Mouse (Mus musculus) megakaryocyte, adult 5-6 weeks (primary cell): ENCODE results near the gene Btg1-ps1. TPM values are rescaled to one million over a fixed set of nuclear protein-coding genes. Genes with fewer than 3 reads are reported as not detected.
"Not testable (repeated sequence)": the region's sequence is repeated elsewhere in the genome, so short reads cannot be mapped to it uniquely, and the experiment has no call there.

ENCODE experiments used
- ATAC-seq: 2 replicates; pipeline ENCODE4 v1.8.0; 2016; ENCODE audit warnings: mild to moderate bottlenecking, inconsistent platforms; ENCODE audit not compliant: poor library complexity, severe bottlenecking
- total RNA-seq, 2 experiments: library from RNA; stranded (forward) in 1 of 2; stranded (reverse) in 1 of 2; fragments of 153-499, 151-499 nt in 1 of 2; fragments of 221-1000, 200-1000 nt in 1 of 2; gene quantifications; 2 replicates each; pipeline versions ENCODE4 v1.2.3 to v1.2.4; 2015 to 2017

Btg1-ps1 gene
- not detected in 2 replicates for total RNA-seq (2015)
- not detected in 2 replicates for total RNA-seq (2017)

- not testable (repeated sequence) for ATAC-seq
Measured at GRCm38 (mm10) chrX:38018597-38018996, at the start of gene Btg1-ps1. TSS of gene Btg1-ps1 (minus strand) at chrX:38018815.

GRCm38 (mm10) chrX:38066175-38066574, 47.6 kb upstream of the Btg1-ps1 start, which contains the start of gene Rhox10:
TSS of gene Rhox10 (plus strand) at chrX:38066475.
- no peak for ATAC-seq

GRCm38 (mm10) chrX:38061544-38061943, 42.9 kb upstream of the Btg1-ps1 start:
- ATAC-seq, result no peak

GRCm38 (mm10) chrX:38043014-38043413, 24.4 kb upstream of the Btg1-ps1 start, which contains the start of gene Btg1-ps2:
TSS of gene Btg1-ps2 (minus strand) at chrX:38043114.
- ATAC-seq, result not testable (repeated sequence)

- ATAC-seq, result no peak
Measured at GRCm38 (mm10) chrX:38039666-38040065, 21.1 kb upstream of the Btg1-ps1 start.

GRCm38 (mm10) chrX:38033841-38034240, 15.2 kb upstream of the Btg1-ps1 start:
- ATAC-seq, result no peak

- ATAC-seq, result no peak
Measured at GRCm38 (mm10) chrX:38008756-38009155, 9.9 kb downstream of the Btg1-ps1 start.

Other genes with a start within 250 kb of the Btg1-ps1 start
- not detected in 2 replicates for gene Rhox5, start 214.0 kb downstream of the Btg1-ps1 start, total RNA-seq (2015)
- not detected in 2 replicates for gene Rhox5, start 214.0 kb downstream of the Btg1-ps1 start, total RNA-seq (2017)
- not detected in 2 replicates for gene Rhox6, start 191.9 kb downstream of the Btg1-ps1 start, total RNA-seq (2015)
- not detected in 2 replicates for gene Rhox6, start 191.9 kb downstream of the Btg1-ps1 start, total RNA-seq (2017)
- not detected in 2 replicates for gene Rhox7a, start 187.1 kb downstream of the Btg1-ps1 start, total RNA-seq (2015)
- gene Rhox7a, start 187.1 kb downstream of the Btg1-ps1 start, total RNA-seq (2017), result not detected in 2 replicates
- gene Rhox8, start 139.9 kb downstream of the Btg1-ps1 start, total RNA-seq (2015), result 0.31 TPM in 1 of 2 replicates, not detected in the other
- not detected in 2 replicates for gene Rhox8, start 139.9 kb downstream of the Btg1-ps1 start, total RNA-seq (2017)
- not detected in 2 replicates for gene Rhox7b, start 121.6 kb downstream of the Btg1-ps1 start, total RNA-seq (2015)
- gene Rhox7b, start 121.6 kb downstream of the Btg1-ps1 start, total RNA-seq (2017), result not detected in 2 replicates
- not detected in 2 replicates for gene Rhox9, start 117.0 kb downstream of the Btg1-ps1 start, total RNA-seq (2015)
- not detected in 2 replicates for gene Rhox9, start 117.0 kb downstream of the Btg1-ps1 start, total RNA-seq (2017)
- not detected in 2 replicates for gene Btg1-ps2, start 24.3 kb upstream of the Btg1-ps1 start, total RNA-seq (2015)
- not detected in 2 replicates for gene Btg1-ps2, start 24.3 kb upstream of the Btg1-ps1 start, total RNA-seq (2017)
- gene Rhox10, start 47.7 kb upstream of the Btg1-ps1 start, total RNA-seq (2015), result not detected in 2 replicates
- not detected in 2 replicates for gene Rhox10, start 47.7 kb upstream of the Btg1-ps1 start, total RNA-seq (2017)
- not detected in 2 replicates for gene Rhox11, start 66.3 kb upstream of the Btg1-ps1 start, total RNA-seq (2015)
- gene Rhox11, start 66.3 kb upstream of the Btg1-ps1 start, total RNA-seq (2017), result not detected in 2 replicates
- gene Rhox12, start 92.1 kb upstream of the Btg1-ps1 start, total RNA-seq (2015), result not detected in 2 replicates
- not detected in 2 replicates for gene Rhox12, start 92.1 kb upstream of the Btg1-ps1 start, total RNA-seq (2017)
- not detected in 2 replicates for gene Rhox13, start 102.4 kb upstream of the Btg1-ps1 start, total RNA-seq (2015)
- gene Rhox13, start 102.4 kb upstream of the Btg1-ps1 start, total RNA-seq (2017), result not detected in 2 replicates
- 29.1 and 32.1 TPM in 2 replicates for gene Zbtb33, start 171.0 kb upstream of the Btg1-ps1 start, total RNA-seq (2015)
- 20.7 and 24.2 TPM in 2 replicates for gene Zbtb33, start 171.0 kb upstream of the Btg1-ps1 start, total RNA-seq (2017)
- gene Tmem255a, start 233.6 kb upstream of the Btg1-ps1 start, total RNA-seq (2015), result not detected in 2 replicates
- gene Tmem255a, start 233.6 kb upstream of the Btg1-ps1 start, total RNA-seq (2017), result 0.12 TPM in 1 of 2 replicates, not detected in the other